Mouse (Mus musculus): ENCODE data around the gene Emsy.

DNA sequence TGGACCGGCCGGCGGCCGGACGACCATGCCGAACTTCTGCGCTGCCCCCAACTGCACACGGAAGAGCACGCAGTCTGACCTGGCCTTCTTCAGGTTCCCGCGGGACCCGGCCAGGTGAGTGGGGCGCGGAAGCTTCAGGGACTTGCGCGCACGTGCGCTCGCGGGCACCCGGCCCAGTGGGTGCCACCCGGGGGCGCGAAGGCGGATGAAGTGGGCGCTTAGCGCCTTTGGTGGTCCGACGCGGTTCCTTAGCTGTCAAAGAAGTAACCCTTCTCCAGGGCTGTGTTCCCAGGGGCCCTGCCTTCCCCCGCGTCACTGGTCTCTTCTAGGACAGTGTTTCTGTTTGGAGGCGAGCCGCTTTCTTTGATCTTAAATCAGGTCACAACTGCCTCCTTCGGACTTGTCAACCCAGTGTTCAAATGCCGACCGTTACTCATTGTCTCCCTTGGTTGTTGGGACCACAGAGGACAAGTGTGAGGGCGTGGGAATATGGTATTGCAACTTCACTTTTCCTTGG is 46.8 kb upstream of the Emsy start:
- TF ChIP-seq GATA1 (IDR thresholded peaks at IDR 0.05; ENCODE audit: borderline replicate concordance, low read length) = no peak
- TF ChIP-seq FLI1 (IDR thresholded peaks at IDR 0.05; ENCODE audit: low read length) = no peak

All from megakaryocyte, embryonic 14.5 days (primary cell).